Mouse (Mus musculus): ENCODE results near the gene Maged2. TPM values are rescaled to one million over a fixed set of nuclear protein-coding genes. Genes with fewer than 3 reads are reported as not detected.
"Not testable (repeated sequence)": the region's sequence is repeated elsewhere in the genome, so short reads cannot be mapped to it uniquely, and the experiment has no call there.

The Maged2 gene
- not detected in 2 replicates for polyA plus RNA-seq (2012; ENCODE audit: insufficient read depth, insufficient read length, low replicate concordance, missing spikeins)

DNA sequence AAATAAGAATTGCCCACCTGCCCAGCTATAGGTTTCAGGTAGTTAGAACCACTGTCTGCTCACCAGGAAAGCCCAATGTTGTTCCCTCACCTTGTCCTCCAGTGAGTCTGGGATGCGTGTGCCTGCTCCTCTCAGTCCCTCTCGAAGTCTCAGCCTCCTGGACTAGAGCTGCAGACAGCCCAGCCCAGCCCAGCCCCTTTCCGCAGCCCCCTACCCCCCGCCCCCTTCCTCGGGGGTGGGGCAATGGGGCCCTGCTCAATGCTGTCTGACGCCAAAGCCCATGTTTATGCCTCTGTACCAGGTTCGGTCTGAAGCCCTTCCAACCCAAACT is at the start of gene Maged2:
Maged2 (minus strand) TSS at position 207 of the 331 bp plus-strand sequence.
- TF ChIP-seq CTCF (IDR thresholded peaks at IDR 0.05; ENCODE audit: insufficient read depth, low read depth, low read length) (no peak), POLR2A (IDR thresholded peaks at IDR 0.05; ENCODE audit: insufficient read depth, low read depth, low read length) (no peak)
- WGBS: 17% methylated on average over 7 of the region's 7 CpGs
- Histone ChIP-seq H3K4me3 (ENCODE audit: insufficient read depth, low read depth, low read length) (peak within 1 kb of the TSS; percentile 84), H3K27ac (ENCODE audit: insufficient read depth, low read depth, low read length) (no peak within 1 kb of the TSS), H3K4me1 (ENCODE audit: control insufficient read depth, insufficient read depth, low read length) (peaks cover 9% of the 10 kb centered on the region)

DNA sequence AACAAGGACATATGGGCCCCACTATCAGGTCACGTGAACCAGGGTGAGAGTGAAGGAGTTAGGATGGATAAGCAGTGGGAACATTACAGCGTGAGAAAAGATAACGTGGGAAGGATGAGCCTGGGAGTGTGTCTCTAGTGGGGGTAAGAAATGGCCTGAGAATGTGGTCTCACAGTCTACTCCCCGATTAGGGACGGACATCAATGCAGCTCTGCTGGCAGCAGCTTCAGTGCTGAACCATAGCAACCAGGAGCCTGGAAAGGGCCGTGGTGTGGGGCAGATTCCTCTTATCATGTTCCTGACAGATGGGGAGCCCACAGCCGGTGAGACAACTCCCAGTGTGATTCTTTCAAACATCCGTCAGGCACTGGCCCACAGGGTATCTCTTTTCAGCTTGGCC is 34.1 kb upstream of the Maged2 start:
- H3K27ac ChIP-seq (ENCODE audit: insufficient read depth, low read depth, low read length): no peak overlapping the region
- H3K4me1 ChIP-seq (ENCODE audit: control insufficient read depth, insufficient read depth, low read length): no peaks in the 10 kb centered on the region
- H3K4me3 ChIP-seq (ENCODE audit: insufficient read depth, low read depth, low read length): no peak overlapping the region
- TF ChIP-seq CTCF (IDR thresholded peaks at IDR 0.05; ENCODE audit: insufficient read depth, low read depth, low read length): no peak
- TF ChIP-seq POLR2A (IDR thresholded peaks at IDR 0.05; ENCODE audit: insufficient read depth, low read depth, low read length): no peak
- WGBS: 82% methylated on average over 8 of the region's 8 CpGs

DNA sequence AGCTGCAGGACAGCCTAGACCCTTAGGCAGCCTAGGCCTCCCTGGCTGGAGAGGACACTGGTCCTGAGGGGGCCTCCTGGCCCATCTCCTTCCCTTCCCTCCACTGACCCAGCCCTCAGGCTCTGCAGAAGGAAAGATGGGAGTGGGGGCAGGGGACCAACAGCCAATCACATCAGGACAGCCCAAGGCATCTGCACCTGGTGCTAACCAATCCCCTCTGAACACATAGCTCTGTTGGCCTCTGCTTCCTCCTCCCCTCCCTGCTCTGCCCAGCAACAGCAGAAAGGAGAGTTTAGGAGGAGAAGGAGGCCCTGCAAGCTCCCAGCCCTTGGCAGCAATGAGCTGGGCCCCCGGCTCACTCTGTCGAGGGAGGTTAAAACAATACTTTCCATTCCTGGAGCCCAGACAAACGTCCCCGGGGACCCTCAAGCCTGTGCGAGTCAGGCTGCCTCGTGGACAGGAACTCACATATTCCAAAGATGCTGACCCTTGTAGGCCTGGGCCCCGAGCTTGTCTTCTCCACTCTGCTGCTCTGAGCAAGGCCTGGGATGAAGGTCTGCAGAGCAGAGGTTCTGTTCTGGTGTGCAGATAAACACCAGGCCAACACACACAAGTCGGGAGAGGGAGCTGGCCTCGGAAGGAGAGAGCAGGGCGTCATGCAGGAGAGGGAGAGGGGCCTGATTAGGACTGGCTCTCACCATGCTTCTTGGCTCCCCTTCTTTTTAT is 31.5 kb upstream of the Maged2 start:
- H3K4me3 ChIP-seq (ENCODE audit: insufficient read depth, low read depth, low read length); H3K27ac ChIP-seq (ENCODE audit: insufficient read depth, low read depth, low read length); H3K4me1 ChIP-seq (ENCODE audit: control insufficient read depth, insufficient read depth, low read length): not testable (repeated sequence)
- WGBS: 71% methylated on average over 3 of the region's 10 CpGs

DNA sequence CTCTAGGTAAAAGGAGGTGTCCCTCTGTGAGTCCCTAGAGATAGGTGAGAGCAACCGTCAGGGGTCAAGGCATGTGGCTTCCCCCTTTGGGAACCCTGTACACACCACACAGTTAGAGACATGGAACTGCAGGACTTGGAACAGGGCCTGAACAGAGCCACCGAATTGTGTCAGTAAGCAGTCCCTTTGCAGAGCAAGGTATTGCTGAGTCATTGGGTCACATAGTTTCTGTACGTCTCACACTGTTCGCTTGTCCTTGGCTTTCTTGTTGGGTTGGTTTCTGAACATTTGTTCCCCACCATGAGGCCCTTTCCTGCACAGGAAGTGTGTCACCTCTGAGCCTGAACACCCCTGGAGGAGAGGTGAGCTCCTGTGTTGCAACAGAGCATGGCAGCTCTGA is 29.1 kb upstream of the Maged2 start:
- H3K4me3 ChIP-seq (ENCODE audit: insufficient read depth, low read depth, low read length); H3K27ac ChIP-seq (ENCODE audit: insufficient read depth, low read depth, low read length); H3K4me1 ChIP-seq (ENCODE audit: control insufficient read depth, insufficient read depth, low read length): not testable (repeated sequence)
- WGBS: 81% methylated on average over 2 of the region's 4 CpGs

DNA sequence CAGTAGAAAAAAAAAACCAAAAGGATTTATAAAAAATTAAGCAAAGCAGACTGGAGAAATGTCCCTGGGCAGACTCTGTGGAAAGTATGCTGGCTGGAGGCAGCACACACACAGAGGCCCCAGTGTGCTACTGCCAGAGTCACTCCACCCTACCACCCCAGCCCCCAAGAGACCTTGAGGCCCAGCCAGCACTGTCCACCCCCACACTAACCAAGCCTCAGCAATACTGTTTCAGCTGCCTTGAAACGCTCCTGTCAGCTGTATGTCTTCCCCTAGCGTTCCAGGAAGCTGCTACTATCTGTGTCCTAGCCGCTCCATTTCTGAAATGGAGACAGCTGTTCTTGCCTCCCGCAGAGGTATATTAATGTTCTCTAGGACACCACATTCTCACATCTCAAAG is 16.2 kb upstream of the Maged2 start:
- no peak overlapping the region for H3K27ac ChIP-seq (ENCODE audit: insufficient read depth, low read depth, low read length)
- no peaks in the 10 kb centered on the region for H3K4me1 ChIP-seq (ENCODE audit: control insufficient read depth, insufficient read depth, low read length)
- WGBS: 81% methylated on average over 4 of the region's 4 CpGs
- no peak for TF ChIP-seq POLR2A (IDR thresholded peaks at IDR 0.05; ENCODE audit: insufficient read depth, low read depth, low read length)
- no peak for TF ChIP-seq CTCF (IDR thresholded peaks at IDR 0.05; ENCODE audit: insufficient read depth, low read depth, low read length)
- H3K4me3 ChIP-seq (ENCODE audit: insufficient read depth, low read depth, low read length): no peak overlapping the region

DNA sequence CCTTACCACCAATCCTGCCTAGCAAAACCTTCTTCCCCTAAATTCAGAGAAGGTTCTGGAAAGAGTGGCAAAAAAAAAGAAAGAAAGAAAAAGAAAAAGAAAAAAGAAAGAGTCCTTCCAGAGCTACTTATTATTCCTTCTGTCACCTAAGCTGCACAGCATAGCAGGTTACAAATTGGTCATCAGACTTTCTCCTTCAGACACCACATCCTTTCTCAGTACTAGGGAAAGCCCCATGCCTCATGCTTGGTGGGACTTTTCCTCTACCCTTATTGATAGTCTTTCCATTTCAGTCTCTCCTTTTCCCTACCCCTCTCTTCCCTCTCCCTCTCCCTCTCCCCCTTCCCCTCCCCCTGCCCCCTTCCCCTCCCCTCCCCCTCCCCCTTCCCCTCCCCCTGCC is 3.1 kb upstream of the Maged2 start:
- Histone ChIP-seq H3K4me3 (ENCODE audit: insufficient read depth, low read depth, low read length) (no peak overlapping the region), H3K4me1 (ENCODE audit: control insufficient read depth, insufficient read depth, low read length) (peaks cover 4% of the 10 kb centered on the region; the same call in 1 of the 2 replicates), H3K27ac (ENCODE audit: insufficient read depth, low read depth, low read length) (no peak overlapping the region)
- TF ChIP-seq CTCF (IDR thresholded peaks at IDR 0.05; ENCODE audit: insufficient read depth, low read depth, low read length) (no peak), POLR2A (IDR thresholded peaks at IDR 0.05; ENCODE audit: insufficient read depth, low read depth, low read length) (no peak)

DNA sequence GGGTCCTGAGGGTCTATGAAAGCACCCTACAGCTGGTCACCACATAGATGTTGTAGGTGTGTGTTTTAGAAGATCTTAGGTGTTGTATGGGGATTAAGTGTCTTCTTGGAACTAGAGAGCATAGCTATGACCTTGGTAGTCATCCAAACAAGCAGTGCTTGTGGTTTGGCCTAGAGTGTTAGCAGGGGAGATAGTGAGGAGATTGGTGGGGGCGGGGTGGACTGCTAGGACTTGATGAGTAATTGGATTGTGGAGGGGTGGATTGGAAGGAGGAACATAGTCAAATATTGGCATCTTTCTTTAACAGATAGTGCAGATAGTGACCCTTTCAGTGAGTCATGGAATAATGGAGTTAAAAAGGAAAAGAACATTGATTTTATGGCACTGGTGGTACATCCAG is 1.5 kb upstream of the Maged2 start:
- no peak overlapping the region for H3K4me3 ChIP-seq (ENCODE audit: insufficient read depth, low read depth, low read length)
- H3K4me1 ChIP-seq (ENCODE audit: control insufficient read depth, insufficient read depth, low read length): peaks cover 9% of the 10 kb centered on the region
- WGBS: 95% methylated on average over 1 of the region's 1 CpGs
- TF ChIP-seq POLR2A (IDR thresholded peaks at IDR 0.05; ENCODE audit: insufficient read depth, low read depth, low read length) (no peak), CTCF (IDR thresholded peaks at IDR 0.05; ENCODE audit: insufficient read depth, low read depth, low read length) (no peak)
- no peak overlapping the region for H3K27ac ChIP-seq (ENCODE audit: insufficient read depth, low read depth, low read length)

DNA sequence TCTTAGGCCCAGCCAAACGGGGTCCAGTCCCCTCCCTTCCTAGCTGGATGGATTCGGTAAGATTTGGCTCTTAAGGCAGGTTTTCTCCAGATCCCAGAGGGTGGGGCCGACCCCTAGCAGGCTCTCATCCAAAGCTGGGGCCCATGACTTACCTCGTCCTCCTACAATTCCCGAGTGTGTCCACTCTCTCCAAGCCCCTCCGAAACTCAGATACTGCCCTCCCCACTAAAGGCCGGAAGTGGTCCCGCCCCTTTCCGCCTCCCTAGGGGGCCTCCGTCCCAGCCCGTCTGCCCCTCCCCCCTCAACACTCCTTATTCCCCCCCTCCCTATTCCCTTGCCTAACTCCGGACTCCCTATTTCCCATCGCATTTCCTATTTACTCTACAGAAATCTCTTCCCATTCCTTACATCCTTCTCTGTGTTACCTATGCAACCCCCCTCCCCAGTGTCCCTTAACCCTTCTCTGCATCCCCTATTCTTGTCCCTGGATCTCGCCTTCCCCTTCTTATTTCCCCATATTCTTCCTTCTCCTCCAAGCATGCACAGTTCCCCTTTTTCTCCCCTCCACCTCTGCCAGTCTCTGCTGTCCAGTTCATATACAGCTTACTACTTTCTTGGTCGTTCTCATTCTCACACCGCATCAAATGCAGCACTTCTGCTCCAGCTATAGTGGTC is 544 bp downstream of the Maged2 start:
- WGBS: 19% methylated on average over 15 of the region's 16 CpGs
- peak overlapping the region; percentile 84 for H3K4me3 ChIP-seq (ENCODE audit: insufficient read depth, low read depth, low read length)
- no peak overlapping the region for H3K27ac ChIP-seq (ENCODE audit: insufficient read depth, low read depth, low read length)
- no peak for TF ChIP-seq POLR2A (IDR thresholded peaks at IDR 0.05; ENCODE audit: insufficient read depth, low read depth, low read length)
- TF ChIP-seq CTCF (IDR thresholded peaks at IDR 0.05; ENCODE audit: insufficient read depth, low read depth, low read length): no peak
- peaks cover 9% of the 10 kb centered on the region for H3K4me1 ChIP-seq (ENCODE audit: control insufficient read depth, insufficient read depth, low read length)

DNA sequence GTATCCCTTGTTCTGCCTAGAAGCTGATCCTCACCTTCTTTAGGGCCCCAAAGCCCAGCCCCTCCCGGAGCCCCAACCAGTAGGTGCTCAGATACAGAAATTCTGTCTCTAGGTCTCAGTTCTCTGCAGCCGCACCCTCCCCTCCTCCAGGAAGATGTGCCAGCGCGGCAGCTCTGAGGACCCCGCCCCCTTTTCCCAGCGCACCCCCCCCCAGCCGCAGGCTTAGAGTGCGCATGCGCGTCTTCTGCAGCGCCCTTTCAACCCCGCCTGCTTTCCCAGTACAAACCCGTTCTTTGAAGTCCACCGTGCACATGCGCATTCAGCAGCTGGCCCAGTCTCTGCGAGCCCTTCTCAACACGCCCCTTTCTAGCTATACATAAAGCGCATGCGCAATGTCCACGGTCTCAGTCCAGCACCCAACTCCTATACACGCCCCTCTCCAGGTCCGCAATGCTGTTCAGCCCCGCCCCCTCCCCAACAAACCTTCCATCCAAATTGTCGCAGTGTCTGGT is 1.3 kb downstream of the Maged2 start:
- H3K4me1 ChIP-seq (ENCODE audit: control insufficient read depth, insufficient read depth, low read length): peaks cover 9% of the 10 kb centered on the region
- peak overlapping the region; percentile 84 for H3K4me3 ChIP-seq (ENCODE audit: insufficient read depth, low read depth, low read length)
- TF ChIP-seq POLR2A (IDR thresholded peaks at IDR 0.05; ENCODE audit: insufficient read depth, low read depth, low read length): no peak
- no peak for TF ChIP-seq CTCF (IDR thresholded peaks at IDR 0.05; ENCODE audit: insufficient read depth, low read depth, low read length)
- 7% methylated on average over 23 of the region's 24 CpGs for WGBS
- no peak overlapping the region for H3K27ac ChIP-seq (ENCODE audit: insufficient read depth, low read depth, low read length)

DNA sequence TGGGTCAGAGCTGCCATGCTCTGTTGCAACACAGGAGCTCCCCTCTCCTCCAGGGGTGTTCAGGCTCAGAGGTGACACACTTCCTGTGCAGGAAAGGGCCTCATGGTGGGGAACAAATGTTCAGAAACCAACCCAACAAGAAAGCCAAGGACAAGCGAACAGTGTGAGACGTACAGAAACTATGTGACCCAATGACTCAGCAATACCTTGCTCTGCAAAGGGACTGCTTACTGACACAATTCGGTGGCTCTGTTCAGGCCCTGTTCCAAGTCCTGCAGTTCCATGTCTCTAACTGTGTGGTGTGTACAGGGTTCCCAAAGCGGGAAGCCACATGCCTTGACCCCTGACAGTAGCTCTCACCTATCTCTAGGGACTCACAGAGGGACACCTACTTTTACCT is 13.2 kb downstream of the Maged2 start:
- not testable (repeated sequence) for H3K4me1 ChIP-seq (ENCODE audit: control insufficient read depth, insufficient read depth, low read length); H3K27ac ChIP-seq (ENCODE audit: insufficient read depth, low read depth, low read length); H3K4me3 ChIP-seq (ENCODE audit: insufficient read depth, low read depth, low read length)
- WGBS: 85% methylated on average over 2 of the region's 4 CpGs

DNA sequence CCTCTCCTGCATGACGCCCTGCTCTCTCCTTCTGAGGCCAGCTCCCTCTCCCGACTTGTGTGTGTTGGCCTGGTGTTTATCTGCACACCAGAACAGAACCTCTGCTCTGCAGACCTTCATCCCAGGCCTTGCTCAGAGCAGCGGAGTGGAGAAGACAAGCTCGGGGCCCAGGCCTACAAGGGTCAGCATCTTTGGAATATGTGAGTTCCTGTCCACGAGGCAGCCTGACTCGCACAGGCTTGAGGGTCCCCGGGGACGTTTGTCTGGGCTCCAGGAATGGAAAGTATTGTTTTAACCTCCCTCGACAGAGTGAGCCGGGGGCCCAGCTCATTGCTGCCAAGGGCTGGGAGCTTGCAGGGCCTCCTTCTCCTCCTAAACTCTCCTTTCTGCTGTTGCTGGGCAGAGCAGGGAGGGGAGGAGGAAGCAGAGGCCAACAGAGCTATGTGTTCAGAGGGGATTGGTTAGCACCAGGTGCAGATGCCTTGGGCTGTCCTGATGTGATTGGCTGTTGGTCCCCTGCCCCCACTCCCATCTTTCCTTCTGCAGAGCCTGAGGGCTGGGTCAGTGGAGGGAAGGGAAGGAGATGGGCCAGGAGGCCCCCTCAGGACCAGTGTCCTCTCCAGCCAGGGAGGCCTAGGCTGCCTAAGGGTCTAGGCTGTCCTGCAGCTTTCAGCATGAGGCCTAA is 15.5 kb downstream of the Maged2 start:
- WGBS: 63% methylated on average over 6 of the region's 10 CpGs
- not testable (repeated sequence) for H3K4me3 ChIP-seq (ENCODE audit: insufficient read depth, low read depth, low read length); H3K27ac ChIP-seq (ENCODE audit: insufficient read depth, low read depth, low read length); H3K4me1 ChIP-seq (ENCODE audit: control insufficient read depth, insufficient read depth, low read length)

Measured in olfactory bulb, adult 2 months (tissue).